Mouse (Mus musculus) left cerebral cortex, postnatal 25 days (tissue): Measurements from ENCODE around the gene Wdr95. TPM values are rescaled to one million over a fixed set of nuclear protein-coding genes. Genes with fewer than 3 reads are reported as not detected.

Experiments
- DNase-seq, 2 experiments: peaks; one replicate each; pipeline ENCODE4 v3.0.0; 2022; ENCODE audit warnings: low spot score in 2 of 2, mixed read lengths in 1 of 2
- intact Hi-C: fragments of 180-260 bp; cut with DNase I; formaldehyde crosslinking; loops from one replicate; pipeline ENCODE4 v1.15.1; 2025
- total RNA-seq, 2 experiments: library from RNA; stranded (reverse); gene quantifications; 2 replicates each; pipeline ENCODE4 v1.2.3; 2021

The Wdr95 gene
- total RNA-seq, 2 experiments from 2014 or later, result 0.53 to 0.85 TPM

GRCm38 (mm10) chr5:149648895-149649406 is 120.5 kb downstream of the Wdr95 start:
- DNase-seq, result no peak
- intact Hi-C loops, result loop anchor here (5.0 to 10.0 kb wide), 2 partner anchors 206 to 373 kb away; no protein-coding TSS in a partner anchor

- intact Hi-C loops, result loop anchor here (5.0 to 10.0 kb wide), 2 partner anchors 205 to 373 kb away; no protein-coding TSS in a partner anchor
- DNase-seq, result no peak
Observed at GRCm38 (mm10) chr5:149649499-149650178, 121.2 kb downstream of the Wdr95 start.

GRCm38 (mm10) chr5:149650179-149650553 is 121.7 kb downstream of the Wdr95 start:
- intact Hi-C loops, result no loop called here
- no peak for DNase-seq

GRCm38 (mm10) chr5:149655636-149656035 is 127.2 kb downstream of the Wdr95 start:
- intact Hi-C loops, result no loop called here
- DNase-seq, result no peak

- intact Hi-C loops, result no loop called here
- no peak for DNase-seq
Observed at GRCm38 (mm10) chr5:149658022-149658421, 129.5 kb downstream of the Wdr95 start.

GRCm38 (mm10) chr5:149658741-149659413 is 130.4 kb downstream of the Wdr95 start:
- DNase-seq, result no peak
- intact Hi-C loops, result no loop called here

- DNase-seq, result no peak
- intact Hi-C loops, result no loop called here
Observed at GRCm38 (mm10) chr5:149659414-149659780, 130.9 kb downstream of the Wdr95 start.

- DNase-seq, result no peak
- intact Hi-C loops, result no loop called here
Observed at GRCm38 (mm10) chr5:149661428-149661827, 132.9 kb downstream of the Wdr95 start.

Other genes starting within 250 kb of the Wdr95 start
- gene Medag, start 116.9 kb upstream of the Wdr95 start, total RNA-seq, result 10 to 100 TPM; 12.7 to 14.5 TPM
- not detected for gene Tex26, start 89.0 kb upstream of the Wdr95 start, total RNA-seq
- gene Hsph1, start 107.7 kb downstream of the Wdr95 start, total RNA-seq, result 100 to 1,000 TPM; 388 to 390 TPM
- 10 to 100 TPM; 14.8 to 16.3 TPM for gene B3glct, start 149.6 kb downstream of the Wdr95 start, total RNA-seq